ENCODE assay signal across 25 mouse cellular contexts in the genomic region with DNA sequence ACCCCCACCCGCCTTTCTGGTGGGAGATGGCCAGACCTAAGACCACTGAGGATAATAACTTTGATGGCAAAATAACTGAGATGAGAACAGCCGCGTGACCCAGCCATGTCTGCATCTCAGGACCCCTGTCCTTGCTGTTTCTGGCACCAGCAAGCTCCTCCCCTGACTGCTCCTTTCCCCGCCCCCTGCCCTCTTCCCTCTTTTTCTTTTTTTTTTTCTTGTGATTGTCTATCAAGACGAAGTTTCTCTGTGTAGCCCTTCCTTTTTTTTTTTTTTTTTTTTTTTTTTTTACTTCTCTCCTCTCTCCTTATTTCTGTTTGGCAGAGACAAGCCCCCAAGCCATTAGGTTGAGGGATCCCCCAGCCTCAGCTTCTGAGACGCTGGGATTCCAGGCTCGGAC. TPM values are rescaled to one million over a fixed set of nuclear protein-coding genes. Genes with fewer than 3 reads are reported as not detected.
DNase-seq lines count a peak whose midpoint lies in the region; ATAC-seq and TF ChIP-seq lines count a peak whose summit lies in the region.
"Had no signal": no experiment of that assay in that cellular context is flagged by ENCODE, and none has a peak within 500 bp of the region (broad histone marks: within the 10 kb centered on the region; RNA-seq: fewer than 3 reads in every experiment).

No protein-coding gene starts in this region.

- no peak for DNase-seq in liver, embryonic 11.5 days (ENCODE audit: low spot score)
- DNase-seq in ES-E14 (ENCODE audit: low read depth, low spot score), result no peak
- DNase-seq in layer of hippocampus, adult 18-20 months (ENCODE audit: low spot score in 2 of 2), result no peak
- no peak for DNase-seq in gastrocnemius, adult 2 months
- no peak for DNase-seq in right cerebral cortex, adult 18-20 months
- DNase-seq: adrenal gland, adult 8-10 months; cerebellum, adult 11-12 months; cerebellum, postnatal 10 days; kidney, postnatal 25 days; lung, adult 2 months; lung, postnatal 14 days; right cerebral cortex, postnatal 4 days; thymus, postnatal 4 days had no signal

- no peak for ATAC-seq in liver, embryonic 12.5 days
- no peak for ATAC-seq in liver, embryonic 11.5 days (replicated peaks; ENCODE audit: low FRiP score)
- ATAC-seq in granulocyte monocyte progenitor cell, adult 5-6 weeks (replicated peaks; ENCODE audit: poor library complexity, severe bottlenecking), result 0 out of 2 replicates have a peak, but pooled peaks have one; percentile 37
- ATAC-seq: hindbrain, postnatal 0 days; intestine, embryonic 16.5 days; midbrain, embryonic 13.5 days had no signal

- H3K4me2 ChIP-seq in liver, embryonic 12.5 days, result no peak overlapping the region
- no peak overlapping the region for H3K4me2 ChIP-seq in liver, embryonic 11.5 days
- H3K4me2 ChIP-seq: embryonic facial prominence, embryonic 12.5 days; forebrain, embryonic 12.5 days; limb, embryonic 12.5 days; midbrain, embryonic 13.5 days; neural tube, embryonic 12.5 days had no signal

- no peak overlapping the region for H3K4me3 ChIP-seq in liver, embryonic 12.5 days
- H3K4me3 ChIP-seq in liver, embryonic 11.5 days (ENCODE audit: low read depth, low read length), result no peak overlapping the region
- peak overlapping the region; percentile 37 to 49; a peak in 3 of 4 replicates for H3K4me3 ChIP-seq in ES-E14 (ENCODE audit: insufficient read depth in 1 of 2, low read depth in 1 of 2, low read length in 2 of 2, poor library complexity in 1 of 2, severe bottlenecking in 1 of 2)
- no peak overlapping the region for H3K4me3 ChIP-seq in gastrocnemius, adult 2 months
- H3K4me3 ChIP-seq: embryonic facial prominence, embryonic 12.5 days; forebrain, embryonic 12.5 days; heart, embryonic 10.5 days; limb, embryonic 12.5 days; midbrain, embryonic 13.5 days; neural tube, embryonic 12.5 days had no signal

- H3K27ac ChIP-seq in liver, embryonic 12.5 days, result peak overlapping the region; percentile 100
- H3K27ac ChIP-seq in liver, embryonic 11.5 days (ENCODE audit: low read depth, low read length), result no peak overlapping the region
- no peak overlapping the region for H3K27ac ChIP-seq in ES-E14 (ENCODE audit: insufficient read depth, low read depth, low read length, poor library complexity, severe bottlenecking)
- H3K27ac ChIP-seq in gastrocnemius, adult 2 months, result no peak overlapping the region
- H3K27ac ChIP-seq: embryonic facial prominence, embryonic 12.5 days; forebrain, embryonic 12.5 days; heart, embryonic 10.5 days; hindbrain, postnatal 0 days; limb, embryonic 12.5 days; midbrain, embryonic 13.5 days; neural tube, embryonic 12.5 days had no signal

- peaks cover 9% of the 10 kb centered on the region; the same call in 1 of the 2 replicates for H3K27me3 ChIP-seq in liver, embryonic 12.5 days (replicated peaks)
- H3K27me3 ChIP-seq in liver, embryonic 11.5 days (replicated peaks; ENCODE audit: control insufficient read depth, insufficient read depth, low read length), result no peaks in the 10 kb centered on the region
- H3K27me3 ChIP-seq: embryonic facial prominence, embryonic 12.5 days; limb, embryonic 12.5 days; midbrain, embryonic 13.5 days; neural tube, embryonic 12.5 days had no signal

- H3K9ac ChIP-seq in liver, embryonic 12.5 days, result no peak overlapping the region
- no peak overlapping the region for H3K9ac ChIP-seq in liver, embryonic 11.5 days (ENCODE audit: low read depth, low read length)
- H3K9ac ChIP-seq in ES-E14 (ENCODE audit: insufficient read depth, low read depth, low read length, poor library complexity, severe bottlenecking), result peak overlapping the region; percentile 30; the same call in 1 of the 2 replicates
- H3K9ac ChIP-seq: embryonic facial prominence, embryonic 12.5 days; forebrain, embryonic 12.5 days; limb, embryonic 12.5 days; midbrain, embryonic 13.5 days; neural tube, embryonic 12.5 days had no signal

- peaks cover 10% of the 10 kb centered on the region; the same call in 1 of the 2 replicates for H3K9me3 ChIP-seq in liver, embryonic 12.5 days (replicated peaks)
- H3K9me3 ChIP-seq in liver, embryonic 11.5 days (ENCODE audit: control insufficient read depth, low read length), result peaks cover 6% of the 10 kb centered on the region
- no peaks in the 10 kb centered on the region for H3K9me3 ChIP-seq in ES-E14 (ENCODE audit: control insufficient read depth, insufficient read depth, low read depth, low read length)

- 52% methylated on average over 7 of the region's 7 CpGs for WGBS in liver, embryonic 12.5 days (ENCODE audit: insufficient replicate concordance)
- WGBS in liver, embryonic 11.5 days, result 56% methylated on average over 7 of the region's 7 CpGs

- no peak for TF ChIP-seq CTCF in gastrocnemius, adult 2 months (IDR thresholded peaks at IDR 0.05)

- in situ Hi-C loops in ES-E14 (cut with MboI; ENCODE audit: low sequenced_read_pairs in 2 of 2, unreplicated experiment in 2 of 2), result no loop called here

- H3K4me1 ChIP-seq in liver, embryonic 12.5 days, result peaks cover 67% of the 10 kb centered on the region
- peaks cover 26% of the 10 kb centered on the region for H3K4me1 ChIP-seq in liver, embryonic 11.5 days (replicated peaks; ENCODE audit: control insufficient read depth, insufficient read depth, low read length)
- peaks cover 4 to 19% of the 10 kb centered on the region in 2 experiments; a peak in 3 of 4 replicates for H3K4me1 ChIP-seq in ES-E14 (ENCODE audit: control insufficient read depth in 2 of 2, insufficient read depth in 2 of 2, low read length in 2 of 2, poor library complexity in 1 of 2)
- H3K4me1 ChIP-seq: embryonic facial prominence, embryonic 12.5 days; heart, embryonic 10.5 days; limb, embryonic 12.5 days had no signal

- no peaks in the 10 kb centered on the region for H3K36me3 ChIP-seq in liver, embryonic 12.5 days
- no peaks in the 10 kb centered on the region for H3K36me3 ChIP-seq in liver, embryonic 11.5 days (ENCODE audit: control insufficient read depth, insufficient read depth, low read length)
- no peaks in the 10 kb centered on the region for H3K36me3 ChIP-seq in ES-E14 (ENCODE audit: control insufficient read depth, insufficient read depth, low read length, poor library complexity, severe bottlenecking)
- H3K36me3 ChIP-seq: embryonic facial prominence, embryonic 12.5 days; forebrain, embryonic 12.5 days; heart, embryonic 10.5 days; limb, embryonic 12.5 days; midbrain, embryonic 13.5 days; neural tube, embryonic 12.5 days had no signal

- intact Hi-C loops in gastrocnemius, adult 2 months (cut with DNase I), result no loop called here

TF ChIP-seq in ES-E14, 5 proteins besides CTCF, POLR2A, EP300 and RAD21:
- peak; percentile 80 for TF ChIP-seq ZNF384 (IDR thresholded peaks at IDR 0.05; ENCODE audit: low read depth, low read length)
- TF ChIP-seq MAFK (IDR thresholded peaks at IDR 0.05; ENCODE audit: insufficient read depth, low read depth, low read length), result no peak

RNA-seq across cellular contexts. Expression of a gene that starts 13.5 kb away (rescaled TPM):
- polyA plus RNA-seq in liver, embryonic 12.5 days (2016; fragmentation: Nextera tagmentation; extraction: Ambion mirVana), result 2.7 and 3.4 TPM in 2 replicates
- polyA plus RNA-seq in liver, embryonic 11.5 days (2014; fragmentation: Nextera tagmentation; extraction: Ambion mirVana), result 0.48 and 0.74 TPM in 2 replicates
- total RNA-seq in ES-E14 (2012; rRNA removed), result 1.8 and 2.6 TPM in 2 replicates
- 1.5 TPM in 1 of 2 replicates, not detected in the other for total RNA-seq in granulocyte monocyte progenitor cell, adult 5-6 weeks (2014; fragmentation: Nextera tagmentation)
- 0.41 TPM in 1 of 2 replicates, not detected in the other for total RNA-seq in granulocyte monocyte progenitor cell, adult 5-6 weeks (2017)
- 10 to 100 TPM; 48.7 to 52.6 TPM for total RNA-seq in layer of hippocampus, adult 18-20 months (2021)
- 100 to 1,000 TPM; 274 to 394 TPM for total RNA-seq in gastrocnemius, adult 2 months (2021)
- polyA plus RNA-seq: embryonic facial prominence, embryonic 12.5 days; forebrain, embryonic 12.5 days; kidney, embryonic 14.5 days; limb, embryonic 12.5 days; midbrain, embryonic 13.5 days; neural tube, embryonic 12.5 days; stomach, embryonic 14.5 days had no signal

RNA-seq across cellular contexts. Expression of a gene that starts 26.2 kb away (rescaled TPM):
- 15.8 and 16.7 TPM in 2 replicates for polyA plus RNA-seq in liver, embryonic 12.5 days (2016; fragmentation: Nextera tagmentation; extraction: Ambion mirVana)
- 19.5 and 22.3 TPM in 2 replicates for polyA plus RNA-seq in liver, embryonic 11.5 days (2014; fragmentation: Nextera tagmentation; extraction: Ambion mirVana)
- total RNA-seq in ES-E14 (2012; rRNA removed), result 9.0 and 9.2 TPM in 2 replicates
- 2.7 and 24.3 TPM in 2 replicates for total RNA-seq in granulocyte monocyte progenitor cell, adult 5-6 weeks (2014; fragmentation: Nextera tagmentation)
- total RNA-seq in granulocyte monocyte progenitor cell, adult 5-6 weeks (2017), result 7.7 and 13.4 TPM in 2 replicates
- total RNA-seq in layer of hippocampus, adult 18-20 months (2021), result 1 to 10 TPM; 2.0 to 5.1 TPM
- total RNA-seq in gastrocnemius, adult 2 months (2021), result 1 to 10 TPM; 2.6 to 7.6 TPM

RNA-seq across cellular contexts. Expression of a gene that starts 31.4 kb away (rescaled TPM):
- 7.3 and 7.6 TPM in 2 replicates for polyA plus RNA-seq in liver, embryonic 12.5 days (2016; fragmentation: Nextera tagmentation; extraction: Ambion mirVana)
- 6.4 and 7.9 TPM in 2 replicates for polyA plus RNA-seq in liver, embryonic 11.5 days (2014; fragmentation: Nextera tagmentation; extraction: Ambion mirVana)
- total RNA-seq in ES-E14 (2012; rRNA removed), result 1.3 and 1.8 TPM in 2 replicates
- total RNA-seq in granulocyte monocyte progenitor cell, adult 5-6 weeks (2014; fragmentation: Nextera tagmentation), result 5.1 and 7.0 TPM in 2 replicates
- 1.9 and 2.4 TPM in 2 replicates for total RNA-seq in granulocyte monocyte progenitor cell, adult 5-6 weeks (2017)
- total RNA-seq in layer of hippocampus, adult 18-20 months (2021), result 1 to 10 TPM; 6.1 to 6.6 TPM
- total RNA-seq in gastrocnemius, adult 2 months (2021), result 1 to 10 TPM; 2.2 to 3.0 TPM

Comparison
In these comparisons a context has a peak if more than half of its experiments do, and no peak if none do; other contexts are left out.
1. H3K4me3 ChIP-seq: peak in ES-E14 (2 of 2); none in liver, embryonic 12.5 days (single experiment), liver, embryonic 11.5 days (single experiment) and gastrocnemius, adult 2 months (single experiment).
2. RNA of a gene that starts 13.5 kb away (total RNA-seq): 274 to 394 TPM in gastrocnemius, adult 2 months and 48.7 to 52.6 TPM in layer of hippocampus, adult 18-20 months; 1.8 to 2.6 TPM in ES-E14 and 0.41 to 1.5 TPM in granulocyte monocyte progenitor cell, adult 5-6 weeks; every median in the first group is over 10 times any median in the second.